Mouse (Mus musculus): ENCODE results near the gene Pheta1. TPM values are rescaled to one million over a fixed set of nuclear protein-coding genes. Genes with fewer than 3 reads are reported as not detected.

Pheta1 gene
- polyA plus RNA-seq, 1 experiment from 2014 or later, result 10.6 TPM

DNA sequence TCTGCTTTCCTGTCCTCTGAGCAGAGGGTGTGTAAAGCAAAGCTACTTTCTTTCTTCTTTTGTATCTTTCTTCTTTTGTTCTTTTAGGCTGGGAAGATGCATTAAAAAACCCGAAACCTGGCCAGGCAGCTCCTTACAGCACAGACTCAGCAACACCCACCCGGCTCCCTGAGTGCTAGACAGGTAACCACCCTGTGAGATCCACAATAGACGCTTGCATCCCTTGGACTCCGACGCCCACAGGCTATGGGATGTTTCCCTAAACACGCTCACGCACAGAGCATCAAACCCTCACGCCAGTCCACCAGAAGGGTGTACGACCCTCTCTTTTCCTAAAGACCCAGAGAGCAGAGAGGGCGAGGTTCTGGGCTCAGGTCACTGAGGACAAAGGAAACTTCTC lies 45.9 kb downstream of the Pheta1 start:
- no peaks in the 10 kb centered on the region for H3K4me1 ChIP-seq (ENCODE audit: control insufficient read depth, insufficient read depth, low read length)
- H3K4me2 ChIP-seq, result no peak overlapping the region
- no peaks in the 10 kb centered on the region for H3K9me3 ChIP-seq (replicated peaks; ENCODE audit: control insufficient read depth, low read length)
- no peaks in the 10 kb centered on the region for H3K36me3 ChIP-seq (ENCODE audit: control insufficient read depth, insufficient read depth, low read length)
- no peak overlapping the region for H3K9ac ChIP-seq (ENCODE audit: low read depth, low read length)
- WGBS (ENCODE audit: insufficient replicate concordance), result 69% methylated on average over 10 of the region's 10 CpGs
- ATAC-seq (replicated peaks; ENCODE audit: insufficient number of reproducible peaks, low FRiP score, low TSS enrichment), result no peak
- no peak overlapping the region for H3K4me3 ChIP-seq (ENCODE audit: low read depth, low read length)
- no peaks in the 10 kb centered on the region for H3K27me3 ChIP-seq (ENCODE audit: control insufficient read depth, insufficient read depth, low read length)
- no peak overlapping the region for H3K27ac ChIP-seq (ENCODE audit: low read depth, low read length)

DNA sequence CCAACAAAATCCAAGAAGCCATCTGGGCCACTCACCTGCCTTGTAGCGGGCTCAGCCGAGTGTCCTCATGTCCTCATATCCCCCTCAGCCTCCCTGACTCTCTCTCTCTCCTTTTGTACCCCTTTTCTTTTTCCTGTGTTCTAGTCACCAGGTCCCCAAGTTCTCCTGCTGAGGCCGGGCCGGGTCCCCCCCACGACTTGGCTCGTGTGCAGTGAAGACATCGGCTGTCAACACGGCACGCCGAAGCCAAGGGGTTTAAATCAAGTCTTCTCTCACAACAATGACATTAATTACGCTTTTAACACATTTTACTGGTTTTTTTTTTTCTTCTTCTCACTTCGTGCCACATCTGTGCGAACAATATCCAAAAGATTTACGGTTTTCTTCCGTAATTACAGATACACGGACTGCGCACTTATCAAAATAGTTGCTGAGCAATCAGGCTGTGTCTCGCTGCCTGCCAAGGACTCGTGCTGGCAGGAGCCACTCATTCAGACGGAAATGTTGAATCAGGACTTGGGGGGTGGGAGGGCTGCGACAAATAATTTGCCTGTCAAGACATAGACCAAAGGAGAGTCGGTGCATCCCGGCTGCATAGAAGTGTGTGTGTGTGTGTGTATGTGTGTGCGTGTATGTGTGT lies 46.5 kb downstream of the Pheta1 start:
- H3K9me3 ChIP-seq (replicated peaks; ENCODE audit: control insufficient read depth, low read length), result no peaks in the 10 kb centered on the region
- no peaks in the 10 kb centered on the region for H3K27me3 ChIP-seq (ENCODE audit: control insufficient read depth, insufficient read depth, low read length)
- no peaks in the 10 kb centered on the region for H3K4me1 ChIP-seq (ENCODE audit: control insufficient read depth, insufficient read depth, low read length)
- no peak overlapping the region for H3K4me3 ChIP-seq (ENCODE audit: low read depth, low read length)
- ATAC-seq (replicated peaks; ENCODE audit: insufficient number of reproducible peaks, low FRiP score, low TSS enrichment), result no peak
- no peak overlapping the region for H3K4me2 ChIP-seq
- WGBS (ENCODE audit: insufficient replicate concordance), result 70% methylated on average over 24 of the region's 24 CpGs
- H3K27ac ChIP-seq (ENCODE audit: low read depth, low read length), result no peak overlapping the region
- no peak overlapping the region for H3K9ac ChIP-seq (ENCODE audit: low read depth, low read length)
- H3K36me3 ChIP-seq (ENCODE audit: control insufficient read depth, insufficient read depth, low read length), result no peaks in the 10 kb centered on the region

DNA sequence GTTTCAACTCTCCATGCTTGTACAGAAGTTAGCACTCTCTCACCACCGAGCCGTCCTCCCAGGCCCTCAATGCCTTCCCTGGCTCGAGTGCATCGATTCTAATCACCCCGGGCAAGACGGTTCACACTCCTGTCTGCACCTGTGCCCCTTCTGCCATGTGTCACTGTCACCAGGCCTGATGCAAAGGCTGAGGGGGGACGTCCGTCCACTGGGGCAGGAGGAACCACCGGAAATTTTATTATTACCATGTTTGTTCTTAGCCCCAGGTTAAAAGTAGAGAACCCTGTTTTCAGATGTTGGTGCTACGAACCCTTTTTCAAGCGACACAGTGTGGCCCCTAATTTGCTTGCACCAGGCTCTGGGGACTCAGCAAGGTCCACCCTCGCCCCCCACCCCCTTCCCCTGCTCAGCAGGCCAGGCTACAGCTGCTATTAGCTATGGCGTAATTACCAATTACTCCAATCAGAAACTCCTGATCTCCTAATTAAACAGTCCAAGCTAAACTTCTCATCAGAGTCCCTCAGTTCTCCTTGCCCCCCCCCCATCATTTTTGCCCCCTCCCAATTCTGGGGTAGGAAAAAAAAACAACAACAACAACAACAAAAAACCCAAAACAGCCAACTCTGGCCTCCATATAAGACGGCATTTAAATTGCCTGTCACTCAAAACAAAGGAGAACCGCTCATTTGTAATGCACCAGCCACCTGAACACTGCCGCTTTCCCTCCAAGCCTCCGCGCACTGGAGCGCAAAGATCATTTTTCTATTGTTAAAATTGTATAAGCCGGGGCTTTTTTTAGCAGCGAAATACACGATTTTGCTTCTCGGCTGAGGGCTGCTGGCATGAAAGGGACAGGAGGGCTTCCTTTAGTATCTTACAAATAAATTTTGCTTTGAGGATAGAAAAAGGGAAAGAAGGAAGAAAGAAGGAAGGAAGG lies 54.3 kb downstream of the Pheta1 start:
- Histone ChIP-seq H3K4me2 (no peak overlapping the region), H3K9me3 (replicated peaks; ENCODE audit: control insufficient read depth, low read length) (no peaks in the 10 kb centered on the region), H3K9ac (ENCODE audit: low read depth, low read length) (no peak overlapping the region), H3K27me3 (ENCODE audit: control insufficient read depth, insufficient read depth, low read length) (no peaks in the 10 kb centered on the region), H3K4me3 (ENCODE audit: low read depth, low read length) (no peak overlapping the region), H3K4me1 (ENCODE audit: control insufficient read depth, insufficient read depth, low read length) (0 out of 2 replicates have a peak, but pooled peaks cover 2% of the 10 kb centered on the region), H3K36me3 (ENCODE audit: control insufficient read depth, insufficient read depth, low read length) (no peaks in the 10 kb centered on the region), H3K27ac (ENCODE audit: low read depth, low read length) (no peak overlapping the region)
- 59% methylated on average over 23 of the region's 23 CpGs for WGBS (ENCODE audit: insufficient replicate concordance)
- ATAC-seq (replicated peaks; ENCODE audit: insufficient number of reproducible peaks, low FRiP score, low TSS enrichment), result no peak

Small RNAs within 50 kb of the gene (microRNA-seq; reads per million reads assigned to microRNA genes)
- 0.61 reads per million for gene Mir7031 (ENCODE audit: borderline number of aligned reads)

Other genes starting within 250 kb of the Pheta1 start
- gene Acad12, start 230.0 kb upstream of the Pheta1 start, polyA plus RNA-seq (2014; fragmentation: Nextera tagmentation; extraction: Ambion mirVana), result 5.4 and 5.7 TPM in 2 replicates
- 1.1 and 1.5 TPM in 2 replicates for gene Acad10, start 188.5 kb upstream of the Pheta1 start, polyA plus RNA-seq (2014; fragmentation: Nextera tagmentation; extraction: Ambion mirVana)
- gene Brap, start 188.4 kb upstream of the Pheta1 start, polyA plus RNA-seq (2014; fragmentation: Nextera tagmentation; extraction: Ambion mirVana), result 23.9 and 30.7 TPM in 2 replicates
- gene Atxn2, start 137.6 kb upstream of the Pheta1 start, polyA plus RNA-seq (2014; fragmentation: Nextera tagmentation; extraction: Ambion mirVana), result 76.9 and 80.6 TPM in 2 replicates
- gene Sh2b3, start 11.3 kb upstream of the Pheta1 start, polyA plus RNA-seq (2014; fragmentation: Nextera tagmentation; extraction: Ambion mirVana), result 16.8 and 17.2 TPM in 2 replicates
- gene Cux2, start 201.1 kb downstream of the Pheta1 start, polyA plus RNA-seq (2014; fragmentation: Nextera tagmentation; extraction: Ambion mirVana), result 4.7 and 7.1 TPM in 2 replicates

Measured in heart, embryonic 11.5 days (tissue).